Mouse (Mus musculus) megakaryocyte-erythroid progenitor cell, adult 5-6 weeks (primary cell): ENCODE results near the gene Etfrf1. TPM values are rescaled to one million over a fixed set of nuclear protein-coding genes. Genes with fewer than 3 reads are reported as not detected.

Source experiments
- ATAC-seq: replicated peaks from 2 replicates; pipeline ENCODE4 v1.8.0; 2016; ENCODE audit warnings: mild to moderate bottlenecking, inconsistent platforms; ENCODE audit not compliant: severe bottlenecking, poor library complexity, low FRiP score, low TSS enrichment
- total RNA-seq, 2 experiments: library from RNA; stranded (forward) in 1 of 2; stranded (reverse) in 1 of 2; fragments of 200-1000, 215-1000 nt in 1 of 2; fragments of >200 nt in 1 of 2; fragmentation: Nextera tagmentation in 1 of 2; gene quantifications; 2 replicates each; pipeline ENCODE4 v1.2.3; 2014 to 2017

The Etfrf1 gene
- total RNA-seq, 2 experiments from 2014 or later = 10.7 to 27.7 TPM

DNA sequence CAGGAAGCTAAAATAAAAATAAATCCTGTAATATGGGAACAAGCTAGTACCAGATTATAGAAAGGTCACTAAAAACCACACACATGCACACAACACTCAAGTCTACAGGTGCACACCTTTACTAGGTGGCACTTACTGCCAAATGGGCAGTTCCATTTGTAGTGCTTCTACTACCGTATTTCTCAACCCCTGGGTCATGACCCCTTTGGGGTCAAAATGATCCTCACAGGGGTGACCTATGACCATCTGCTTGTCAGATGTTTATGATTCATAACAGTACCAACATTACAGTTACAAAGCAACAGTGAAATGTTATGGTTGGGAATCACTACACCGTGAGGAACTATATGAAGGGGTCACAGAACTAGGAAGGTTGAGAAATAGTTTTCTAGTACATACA, 3.0 kb downstream of the Etfrf1 start:
- ATAC-seq = no peak

DNA sequence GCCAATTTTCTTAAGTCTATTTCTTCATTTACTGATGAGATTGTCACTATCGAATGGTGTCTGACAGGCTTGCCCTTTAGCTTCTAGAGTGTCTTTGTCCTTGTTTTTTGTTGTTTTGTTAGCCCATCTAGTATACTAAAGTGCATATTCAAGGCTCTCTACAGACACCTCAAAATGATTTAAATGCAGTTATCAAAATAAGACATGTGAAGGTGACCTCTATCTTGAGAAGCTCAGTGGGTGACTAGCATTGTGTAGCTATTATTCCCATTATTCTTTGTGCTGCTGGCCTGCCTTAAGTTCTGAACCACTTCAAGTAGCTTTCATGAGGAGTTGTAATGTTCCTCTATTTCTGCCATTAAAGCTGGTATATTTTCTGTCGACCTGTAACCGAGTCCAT, 4.9 kb downstream of the Etfrf1 start:
- no peak for ATAC-seq

DNA sequence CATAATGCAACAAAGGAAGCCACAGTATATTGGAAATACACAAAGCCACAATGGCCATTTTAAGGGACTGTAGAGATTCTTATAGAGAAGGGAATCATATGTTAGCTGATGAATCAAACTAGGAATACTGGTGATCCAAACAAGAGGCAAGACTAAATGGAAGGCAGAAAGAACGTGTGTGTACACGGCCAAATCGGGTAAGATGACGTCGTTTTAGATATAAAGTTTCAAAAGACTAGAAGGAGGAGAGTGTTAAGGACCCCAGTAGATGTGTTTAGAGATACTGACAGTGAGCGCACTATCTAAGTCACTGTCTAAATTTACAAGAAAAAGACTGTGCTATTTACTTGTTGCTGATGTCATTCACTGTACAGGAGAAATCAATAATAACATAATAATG, 13.3 kb downstream of the Etfrf1 start:
- no peak for ATAC-seq

DNA sequence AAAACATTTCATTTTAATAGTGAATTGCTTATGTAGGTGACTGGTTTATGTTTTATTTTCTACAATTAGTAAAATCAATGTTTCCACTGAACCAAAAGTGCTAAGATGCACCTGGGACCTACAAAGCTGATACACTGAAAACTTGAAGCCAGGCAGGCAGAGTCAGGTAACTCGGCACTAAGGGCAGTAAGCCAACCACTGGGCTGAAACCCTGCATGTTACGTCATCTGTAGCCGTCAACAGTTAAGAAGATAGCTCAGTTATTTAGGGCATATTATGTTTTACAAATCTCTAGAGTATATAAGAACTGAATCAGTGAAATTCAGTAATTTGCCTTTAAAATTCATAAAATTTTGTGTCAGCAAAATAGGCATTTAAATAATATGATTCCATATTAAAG, 15.4 kb downstream of the Etfrf1 start:
- no peak for ATAC-seq

GRCm38 (mm10) chr6:145234391-145234790, 23.5 kb downstream of the Etfrf1 start:
- ATAC-seq = no peak

DNA sequence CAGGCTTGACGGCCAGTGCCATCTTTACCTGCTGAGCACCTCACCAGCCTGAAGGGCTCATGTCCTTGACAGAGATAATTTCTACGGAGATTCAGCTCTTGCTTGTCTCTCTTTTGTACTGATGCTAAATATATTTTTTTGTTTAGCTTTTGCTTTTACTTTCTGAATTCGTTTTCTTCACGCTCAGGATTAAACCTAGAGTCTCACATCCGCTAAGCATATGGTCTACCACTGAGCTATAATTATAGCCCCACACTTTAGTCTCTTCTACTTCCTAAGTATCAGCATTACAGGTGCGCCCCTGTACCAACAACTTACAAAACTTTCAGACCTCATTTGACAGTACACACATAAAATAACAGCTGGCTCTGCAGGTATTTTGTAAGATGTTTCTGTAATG, 24.4 kb downstream of the Etfrf1 start:
- no peak for ATAC-seq

GRCm38 (mm10) chr6:145237148-145237547, 26.2 kb downstream of the Etfrf1 start:
- ATAC-seq = no peak

DNA sequence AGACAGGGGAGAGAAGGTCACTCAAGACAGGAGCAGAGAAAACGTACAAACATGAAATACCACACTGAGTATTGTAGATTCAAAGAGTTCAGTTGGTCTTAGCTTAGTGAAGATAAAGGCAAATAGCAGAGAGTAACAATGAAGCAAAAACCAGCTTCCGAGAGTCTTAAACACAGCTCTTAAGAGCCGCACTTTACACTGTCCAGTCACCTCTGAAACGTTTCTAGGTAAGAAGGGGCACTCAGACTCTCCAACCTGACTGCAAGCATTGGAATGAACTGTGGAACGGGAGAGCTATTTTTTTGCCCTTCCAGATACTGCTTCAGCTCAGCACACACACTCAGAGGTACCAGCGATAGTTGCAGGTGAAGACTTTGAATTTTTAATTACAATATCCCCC, 29.4 kb downstream of the Etfrf1 start:
- no peak for ATAC-seq

GRCm38 (mm10) chr6:145242521-145242920, 31.6 kb downstream of the Etfrf1 start:
- no peak for ATAC-seq

- no peak for ATAC-seq
These were observed 35.9 kb downstream of the Etfrf1 start for GRCm38 (mm10) chr6:145246841-145247240.

DNA sequence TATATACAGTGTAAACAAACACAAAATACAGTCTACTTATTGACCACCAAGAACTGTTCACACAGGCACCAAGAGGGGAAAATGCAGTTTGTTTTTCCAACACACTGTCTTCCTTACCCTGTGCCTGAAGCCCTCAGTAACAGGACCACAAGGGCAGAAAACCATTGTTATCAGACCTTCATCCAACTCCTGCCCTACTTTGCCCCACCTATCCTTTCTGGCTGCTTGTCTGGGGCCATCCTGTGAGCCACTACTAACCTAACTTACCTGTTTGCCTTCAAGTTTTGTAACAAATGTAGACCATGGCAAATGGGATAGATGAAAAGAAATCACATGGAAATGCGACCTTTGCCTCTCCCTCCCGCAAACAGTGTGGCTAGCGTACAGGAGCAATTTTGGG, 37.0 kb downstream of the Etfrf1 start:
- 0 out of 2 replicates have a peak, but pooled peaks have one; percentile 27 for ATAC-seq

DNA sequence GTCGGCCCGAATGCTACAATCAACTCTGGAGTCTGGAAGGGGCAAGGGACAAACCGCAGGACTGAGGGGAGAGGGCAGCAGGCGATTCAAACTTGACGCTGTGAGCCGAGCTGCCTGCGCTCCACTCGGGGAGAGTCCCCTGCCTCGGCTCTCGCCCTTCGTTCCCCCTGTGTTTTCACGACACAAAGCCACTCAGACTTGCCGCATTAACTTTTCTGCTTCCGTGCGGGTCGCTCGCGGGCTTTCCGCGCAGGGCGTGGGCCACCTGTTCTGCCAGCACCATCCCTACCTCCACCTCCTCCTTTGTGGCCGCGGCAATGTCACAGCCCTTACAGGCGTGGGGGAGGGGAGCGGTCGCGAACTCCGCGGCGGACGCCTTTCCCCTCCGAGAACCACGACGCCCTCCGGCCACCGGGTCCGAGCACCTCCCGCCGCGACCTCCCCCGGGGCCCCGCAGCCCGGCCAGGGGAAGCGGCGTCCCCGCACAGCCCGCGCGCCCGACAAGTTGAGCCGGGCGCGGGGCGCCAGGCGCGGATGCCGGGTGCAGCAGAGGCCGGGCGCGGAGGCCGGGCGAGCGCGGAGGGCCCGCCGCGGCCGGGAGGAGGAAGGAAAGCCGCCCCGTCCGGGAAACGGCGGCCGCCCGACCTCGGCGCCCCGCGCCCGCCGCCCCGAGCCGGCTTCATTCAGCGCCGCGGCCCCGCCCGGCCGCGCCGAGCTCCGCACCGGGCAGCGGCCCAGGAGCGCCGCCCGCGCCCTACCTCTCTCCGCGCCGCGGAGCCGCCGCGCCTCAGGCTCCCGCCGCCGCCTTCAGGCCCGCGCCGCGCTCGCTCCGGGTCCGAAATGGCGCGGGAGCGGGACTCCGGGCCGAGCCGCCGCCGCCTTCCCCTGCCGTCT, 38.6 kb downstream of the Etfrf1 start:
- peak; percentile 64 for ATAC-seq

- ATAC-seq = peak; percentile 82
These were observed 39.4 kb downstream of the Etfrf1 start, which contains the start of gene Kras for GRCm38 (mm10) chr6:145250185-145250791. Gene Kras, minus strand, starts transcription at chr6:145250239.

- peak; percentile 1; the same call in 1 of the 2 replicates for ATAC-seq
These were observed 39.9 kb downstream of the Etfrf1 start for GRCm38 (mm10) chr6:145250820-145251219.

DNA sequence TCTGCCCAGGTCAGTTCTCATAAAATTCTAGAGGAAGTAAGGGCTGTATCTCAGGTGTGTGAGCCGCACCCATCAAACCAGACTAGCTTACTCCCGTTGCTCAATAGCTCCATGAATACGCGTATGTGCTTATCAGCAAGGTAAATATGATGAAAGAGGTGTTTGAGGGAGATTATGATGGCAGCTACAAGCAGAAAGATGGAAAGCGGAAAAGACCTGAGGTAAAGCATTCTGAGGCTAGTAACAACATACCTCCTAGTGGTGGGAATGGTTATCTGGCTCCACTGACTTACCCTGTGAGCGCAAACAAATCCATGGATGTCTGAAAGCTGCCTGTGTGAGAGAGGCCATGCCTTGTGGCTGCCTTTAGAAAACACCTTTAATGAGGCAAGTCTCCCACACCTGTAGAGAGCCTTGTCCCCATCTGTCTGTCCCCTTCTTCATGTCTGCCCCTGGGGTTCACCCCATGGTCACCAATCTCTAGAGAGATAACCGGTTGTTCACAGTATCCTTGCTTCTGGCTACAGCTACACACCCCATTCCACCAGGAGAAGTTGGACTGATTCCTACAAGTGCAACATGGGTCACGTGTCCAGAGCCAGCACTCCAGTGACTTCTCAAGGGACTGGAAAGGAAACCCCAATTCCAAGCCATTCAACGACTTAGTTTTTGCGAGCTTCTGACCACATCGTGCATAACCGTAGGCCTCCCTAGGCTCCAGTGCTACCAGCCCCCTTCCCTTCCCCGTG, 45.2 kb downstream of the Etfrf1 start:
- no peak for ATAC-seq

GRCm38 (mm10) chr6:145256701-145257073, 45.8 kb downstream of the Etfrf1 start:
- no peak for ATAC-seq

GRCm38 (mm10) chr6:145262314-145262713, 51.4 kb downstream of the Etfrf1 start:
- ATAC-seq = no peak
